Mouse (Mus musculus) adrenal gland, adult 10 weeks (tissue): ENCODE measurements around the gene Gm16442. TPM values are rescaled to one million over a fixed set of nuclear protein-coding genes. Genes with fewer than 3 reads are reported as not detected.

Source experiments
- polyA plus RNA-seq: library from polyadenylated mRNA; stranded (reverse); fragments of 350-450 nt; fragmentation: Illumina TruSeq; extraction: RNeasy Lipid Tissue Mini Kit (QIAGEN cat#74804); gene quantifications from one replicate; pipeline ENCODE4 v1.2.3, GENCODE M21; 2014; ENCODE audit warnings: low read depth, low replicate concordance

The Gm16442 gene
- not detected for polyA plus RNA-seq

GRCm38 (mm10) chr7:20122479-20122878, at the start of gene Gm16442:
Gene Gm16442 (minus strand): TSS chr7:20122579.

DNA sequence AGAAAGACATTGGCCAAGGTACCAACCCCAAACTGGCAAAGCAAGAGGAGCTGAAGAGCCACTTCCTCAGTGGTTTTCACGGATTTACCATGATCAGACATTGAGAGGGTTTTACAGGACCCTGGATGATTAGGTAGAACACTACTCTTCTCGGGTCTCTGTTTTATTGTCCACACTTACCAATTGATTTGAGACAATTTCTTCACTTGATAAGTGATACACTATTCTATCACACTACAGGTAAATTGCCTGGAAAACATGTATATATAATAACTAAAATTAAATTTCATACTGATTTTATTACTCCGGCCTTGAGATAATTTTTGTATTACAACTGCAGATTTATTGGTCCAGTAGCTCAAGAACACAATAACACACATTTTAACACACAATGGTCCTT, 45.9 kb upstream of the Gm16442 start, which contains the start of gene Vmn1r94:
Vmn1r94 (minus strand) TSS at position 101 of the 400 bp plus-strand sequence.

GRCm38 (mm10) chr7:20138988-20139387, 16.6 kb upstream of the Gm16442 start, which contains the start of gene Vmn1r93:
Gene Vmn1r93 (minus strand): TSS chr7:20139088.

DNA sequence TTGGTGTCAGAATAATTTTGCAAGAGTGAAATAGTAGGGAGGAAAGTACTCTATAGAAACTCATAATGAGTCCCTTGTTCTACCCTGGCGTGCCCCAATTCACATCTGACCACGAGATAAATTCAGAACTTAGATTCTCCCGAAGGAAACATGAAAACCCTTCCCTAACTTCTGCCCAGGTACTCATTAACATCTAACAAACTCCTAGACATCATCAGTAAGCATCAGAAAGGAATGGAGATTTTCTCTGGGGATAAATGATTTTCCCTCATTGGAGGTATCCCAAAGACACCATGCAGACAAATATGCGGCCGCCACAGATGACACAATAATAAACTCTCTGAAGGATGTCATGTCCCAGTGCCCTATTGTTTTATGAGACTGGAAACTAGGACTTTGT, 23.0 kb downstream of the Gm16442 start, which contains the start of gene Vmn1r91:
Vmn1r91 (plus strand) TSS at position 301 of the 400 bp plus-strand sequence.

Other genes starting within 250 kb of the Gm16442 start
- gene Ceacam19, start 234.6 kb downstream of the Gm16442 start, polyA plus RNA-seq = not detected
- gene Pvr, start 201.4 kb downstream of the Gm16442 start, polyA plus RNA-seq = 41.5 TPM
- not detected for gene Igsf23, start 171.8 kb downstream of the Gm16442 start, polyA plus RNA-seq
- gene Ceacam20, start 157.2 kb downstream of the Gm16442 start, polyA plus RNA-seq = not detected
- not detected for gene Nlrp9b, start 131.1 kb downstream of the Gm16442 start, polyA plus RNA-seq
- gene Vmn1r91, start 22.9 kb downstream of the Gm16442 start, polyA plus RNA-seq = not detected
- gene Vmn1r93, start 16.5 kb upstream of the Gm16442 start, polyA plus RNA-seq = not detected
- not detected for gene Vmn1r94, start 45.8 kb upstream of the Gm16442 start, polyA plus RNA-seq
- gene Vmn1r95, start 71.1 kb upstream of the Gm16442 start, polyA plus RNA-seq = not detected
- not detected for gene Gm6164, start 83.0 kb upstream of the Gm16442 start, polyA plus RNA-seq
- gene Gm4498, start 111.2 kb upstream of the Gm16442 start, polyA plus RNA-seq = not detected
- not detected for gene Gm5890, start 140.3 kb upstream of the Gm16442 start, polyA plus RNA-seq
- not detected for gene Gm4133, start 211.5 kb upstream of the Gm16442 start, polyA plus RNA-seq